In the genomic region with DNA sequence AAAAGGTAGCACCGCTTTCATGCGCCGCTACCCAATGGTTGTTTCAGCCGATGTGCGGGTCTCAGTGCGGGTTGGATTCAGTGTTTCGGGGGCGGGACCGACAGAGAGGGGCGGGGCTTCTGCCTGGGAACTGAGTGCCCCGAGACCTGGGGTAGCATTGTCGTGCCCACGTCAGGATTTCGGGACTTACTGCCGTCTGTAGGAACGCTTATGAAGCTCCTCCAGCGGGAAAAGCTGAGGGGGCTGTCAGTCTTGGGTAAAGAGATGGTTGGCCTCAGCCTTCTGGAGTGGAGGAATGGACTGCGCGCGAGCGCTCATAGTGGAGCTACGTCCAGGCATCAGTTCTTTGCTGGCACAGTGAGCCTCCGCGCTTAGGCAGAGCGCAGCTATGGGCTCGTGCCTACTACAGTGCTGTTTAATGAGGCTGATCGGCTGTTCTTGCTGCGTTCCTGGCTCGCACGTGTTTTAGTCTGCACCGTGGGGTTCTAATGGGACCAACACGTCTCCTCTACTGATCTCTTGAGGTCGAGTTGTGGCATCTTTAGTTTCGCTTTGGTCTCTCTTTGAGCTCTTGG, we compare ENCODE assay signal across 8 mouse cellular contexts. TPM values are rescaled to one million over a fixed set of nuclear protein-coding genes. Genes with fewer than 3 reads are reported as not detected.
DNase-seq lines count a peak whose midpoint lies in the region; ATAC-seq and TF ChIP-seq lines count a peak whose summit lies in the region.

No protein-coding gene starts in this region.

- H3K4me3 ChIP-seq in spleen, adult 2 months (ENCODE audit: extremely low read depth, insufficient read depth, insufficient read length): peak overlapping the region; percentile 48; the same call in 1 of the 2 replicates
- peak overlapping the region; percentile 43 for H3K4me3 ChIP-seq in liver, embryonic 11.5 days (ENCODE audit: low read depth, low read length)

- no peaks in the 10 kb centered on the region for H3K9me3 ChIP-seq in liver, embryonic 11.5 days (ENCODE audit: control insufficient read depth, low read length)

- peaks cover 12% of the 10 kb centered on the region; the same call in 1 of the 2 replicates for H3K4me1 ChIP-seq in spleen, adult 2 months (ENCODE audit: control insufficient read depth, insufficient read depth, insufficient read length)
- H3K4me1 ChIP-seq in liver, embryonic 11.5 days (replicated peaks; ENCODE audit: control insufficient read depth, insufficient read depth, low read length): peaks cover 4% of the 10 kb centered on the region; the same call in 1 of the 2 replicates

- peaks cover 10% of the 10 kb centered on the region for H3K27me3 ChIP-seq in spleen, adult 2 months (ENCODE audit: control insufficient read depth, insufficient read depth, low read length)
- peaks cover 86% of the 10 kb centered on the region for H3K27me3 ChIP-seq in liver, embryonic 11.5 days (replicated peaks; ENCODE audit: control insufficient read depth, insufficient read depth, low read length)

- peak; percentile 36 to 40; a peak in 2 of 4 replicates for ATAC-seq in hematopoietic stem cell, adult 5-6 weeks (replicated peaks in 1 of 2; ENCODE audit: insufficient read depth in 1 of 2, low FRiP score in 2 of 2, low TSS enrichment in 1 of 2, low read depth in 1 of 2, poor library complexity in 2 of 2, severe bottlenecking in 2 of 2)
- ATAC-seq in liver, embryonic 11.5 days (replicated peaks; ENCODE audit: low FRiP score): peak; percentile 33; the same call in 1 of the 2 replicates

- TF ChIP-seq POLR2A in spleen, adult 2 months (IDR thresholded peaks at IDR 0.05; ENCODE audit: low read depth, low read length): no peak

- H3K9ac ChIP-seq in liver, embryonic 11.5 days (ENCODE audit: low read depth, low read length): no peak overlapping the region

- no peak overlapping the region for H3K27ac ChIP-seq in spleen, adult 2 months (ENCODE audit: insufficient read depth, low read length)
- no peak overlapping the region for H3K27ac ChIP-seq in liver, embryonic 11.5 days (ENCODE audit: low read depth, low read length)

- no peak for DNase-seq in spleen, adult 2 months (ENCODE audit: low read depth in 1 of 2, low spot score in 2 of 2)
- no peak for DNase-seq in spleen, postnatal 36 days (ENCODE audit: low spot score in 2 of 2)
- DNase-seq in embryo, embryonic 11 days: peak; percentile 68
- DNase-seq in liver, embryonic 11.5 days (ENCODE audit: low spot score): peak; percentile 41
- DNase-seq in naive thymus-derived CD4-positive, alpha-beta T cell, adult 2 months (ENCODE audit: low read depth): peak; percentile 39
- no peak for DNase-seq in frontal cortex, postnatal 25 days (ENCODE audit: low spot score in 2 of 2)
- DNase-seq in gastrocnemius, postnatal 25 days: no peak

- TF ChIP-seq CTCF in spleen, adult 2 months (IDR thresholded peaks at IDR 0.05; ENCODE audit: extremely low read depth, insufficient read depth, insufficient read length, insufficient replicate concordance): no peak

- no peaks in the 10 kb centered on the region for H3K36me3 ChIP-seq in spleen, adult 2 months (ENCODE audit: control insufficient read depth, insufficient read depth, low read length)
- no peaks in the 10 kb centered on the region for H3K36me3 ChIP-seq in liver, embryonic 11.5 days (ENCODE audit: control insufficient read depth, insufficient read depth, low read length)

- WGBS in spleen, adult 2 months: 2% methylated on average over 34 of the region's 34 CpGs
- WGBS in liver, embryonic 11.5 days: 2% methylated on average over 34 of the region's 34 CpGs

- H3K4me2 ChIP-seq in liver, embryonic 11.5 days: peak overlapping the region; percentile 66

RNA-seq across cellular contexts. Expression of gene Msx3, which starts 0.3 kb away (rescaled TPM):
- not detected in 2 replicates for polyA plus RNA-seq in spleen, adult 2 months (2012; rRNA removed)
- total RNA-seq in hematopoietic stem cell, adult 5-6 weeks (2017): not detected in 2 replicates
- polyA plus RNA-seq in liver, embryonic 11.5 days (2014; fragmentation: Nextera tagmentation; extraction: Ambion mirVana): 0.11 TPM in 1 of 2 replicates, not detected in the other
- total RNA-seq in gastrocnemius, postnatal 25 days (2021): not detected

RNA-seq across cellular contexts. Expression of gene Tubgcp2, which starts 12.7 kb away (rescaled TPM):
- polyA plus RNA-seq in spleen, adult 2 months (2012; rRNA removed): 16.3 and 17.5 TPM in 2 replicates
- 38.0 and 43.5 TPM in 2 replicates for total RNA-seq in hematopoietic stem cell, adult 5-6 weeks (2017)
- polyA plus RNA-seq in liver, embryonic 11.5 days (2014; fragmentation: Nextera tagmentation; extraction: Ambion mirVana): 45.1 and 52.6 TPM in 2 replicates
- total RNA-seq in gastrocnemius, postnatal 25 days (2021): 10 to 100 TPM; 16.4 TPM

RNA-seq across cellular contexts. Expression of gene Zfp511, which starts 13.0 kb away (rescaled TPM):
- polyA plus RNA-seq in spleen, adult 2 months (2012; rRNA removed): 43.3 and 95.2 TPM in 2 replicates
- total RNA-seq in hematopoietic stem cell, adult 5-6 weeks (2017): 11.9 and 22.5 TPM in 2 replicates
- polyA plus RNA-seq in liver, embryonic 11.5 days (2014; fragmentation: Nextera tagmentation; extraction: Ambion mirVana): 41.4 and 44.6 TPM in 2 replicates
- total RNA-seq in gastrocnemius, postnatal 25 days (2021): 1 to 10 TPM; 7.1 to 8.5 TPM

RNA-seq across cellular contexts. Expression of gene Caly, which starts 33.1 kb away (rescaled TPM):
- polyA plus RNA-seq in spleen, adult 2 months (2012; rRNA removed): not detected in 2 replicates
- not detected in 2 replicates for total RNA-seq in hematopoietic stem cell, adult 5-6 weeks (2017)
- polyA plus RNA-seq in liver, embryonic 11.5 days (2014; fragmentation: Nextera tagmentation; extraction: Ambion mirVana): 0.19 and 0.52 TPM in 2 replicates
- total RNA-seq in gastrocnemius, postnatal 25 days (2021): not detected

RNA-seq across cellular contexts. Expression of gene Prap1, which starts 44.0 kb away (rescaled TPM):
- not detected in 2 replicates for polyA plus RNA-seq in spleen, adult 2 months (2012; rRNA removed)
- total RNA-seq in hematopoietic stem cell, adult 5-6 weeks (2017): not detected in 2 replicates
- polyA plus RNA-seq in liver, embryonic 11.5 days (2014; fragmentation: Nextera tagmentation; extraction: Ambion mirVana): not detected in 2 replicates
- not detected for total RNA-seq in gastrocnemius, postnatal 25 days (2021)

Comparison
In these comparisons a context has a peak if more than half of its experiments do, and no peak if none do; other contexts are left out.
1. DNase-seq: peak in embryo, embryonic 11 days (single experiment), liver, embryonic 11.5 days (single experiment) and naive thymus-derived CD4-positive, alpha-beta T cell, adult 2 months (single experiment); none in spleen, adult 2 months (0 of 2), spleen, postnatal 36 days (0 of 2), frontal cortex, postnatal 25 days (0 of 2) and gastrocnemius, postnatal 25 days (single experiment).